Mouse (Mus musculus): ENCODE results near the gene Gm20388. TPM values are rescaled to one million over a fixed set of nuclear protein-coding genes. Genes with fewer than 3 reads are reported as not detected.
A peak's percentile ranks its signal among the peaks of the same experiment; 100 is the strongest.

Gene Gm20388
- polyA plus RNA-seq, 1 experiment: 18.7 TPM

DNA sequence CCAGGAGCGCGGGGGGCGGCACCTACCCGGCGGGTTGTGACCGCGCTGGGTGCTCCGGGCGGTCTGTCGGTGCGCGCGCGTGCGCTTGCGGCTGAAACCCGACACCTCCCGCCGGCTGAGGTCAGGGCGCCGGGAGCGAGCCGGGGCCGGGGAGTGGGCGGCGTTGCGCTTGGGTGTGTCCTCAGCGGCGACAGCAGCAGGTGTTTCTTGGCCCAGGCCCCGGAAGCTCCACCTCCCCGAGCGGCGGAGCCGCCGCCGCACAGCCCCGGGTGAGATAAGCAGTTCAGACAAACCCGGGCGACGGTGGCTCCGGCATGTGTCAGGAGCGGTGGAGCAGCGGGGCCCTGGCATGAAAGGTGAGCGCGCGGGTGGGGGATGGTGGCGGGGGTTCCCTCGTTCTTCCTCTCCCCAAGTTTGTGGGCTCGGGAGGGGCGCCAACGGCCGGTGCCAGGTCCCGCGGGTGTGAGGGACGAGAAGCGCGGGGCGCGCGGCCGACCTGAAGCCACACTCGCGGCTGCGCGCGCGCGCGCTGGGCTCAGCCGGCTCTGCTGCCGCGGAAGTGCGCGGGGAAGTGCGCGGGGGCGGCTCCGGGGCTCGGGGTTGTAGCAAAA lies 626.7 kb downstream of the Gm20388 start:
- WGBS: under 1% methylated on average over 79 of the region's 79 CpGs
- TF ChIP-seq CTCF (IDR thresholded peaks at IDR 0.05; ENCODE audit: borderline replicate concordance, insufficient read depth, low read depth, low read length): no peak
- Histone ChIP-seq H3K27me3 (ENCODE audit: control insufficient read depth, insufficient read depth, low read length) (no peaks in the 10 kb centered on the region), H3K4me1 (ENCODE audit: control insufficient read depth, insufficient read depth, low read length) (peaks cover 19% of the 10 kb centered on the region), H3K27ac (ENCODE audit: insufficient read depth, low read length) (peak overlapping the region; percentile 92), H3K4me3 (replicated peaks; ENCODE audit: insufficient read depth, low read depth, low read length) (peak overlapping the region; percentile 55)
- DNase-seq: peak; percentile 86

DNA sequence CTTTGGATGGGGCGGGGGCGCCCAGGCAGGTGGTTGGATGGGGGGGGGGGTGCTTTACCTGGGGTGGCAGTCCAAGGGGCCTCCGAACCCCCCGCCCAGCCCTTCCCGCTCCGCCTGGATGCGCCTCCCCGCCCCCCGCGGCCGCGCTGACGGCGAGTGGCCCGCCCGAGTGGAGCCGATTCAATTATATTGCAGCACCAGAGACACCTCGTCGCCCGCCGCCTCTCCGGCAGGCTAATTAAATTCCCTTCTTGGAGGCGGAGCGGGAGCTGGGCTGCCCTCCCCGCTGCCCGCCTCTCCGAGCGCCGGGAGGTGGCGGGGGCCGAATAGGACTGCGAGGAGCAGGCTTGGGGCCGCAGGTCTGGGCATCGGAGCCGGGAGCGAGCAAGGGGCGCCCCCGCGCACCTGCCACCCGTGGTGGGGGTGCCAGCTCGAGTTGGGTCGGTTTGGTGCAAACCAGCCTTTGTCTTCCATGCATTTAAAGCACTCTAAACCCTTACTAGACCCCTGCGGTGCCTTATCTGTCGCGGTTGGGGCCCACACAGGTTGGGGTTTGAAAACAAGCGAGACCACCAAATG lies 627.3 kb downstream of the Gm20388 start:
- DNase-seq: peak; percentile 84 to 89
- H3K27me3 ChIP-seq (ENCODE audit: control insufficient read depth, insufficient read depth, low read length): no peaks in the 10 kb centered on the region
- WGBS: under 1% methylated on average over 45 of the region's 46 CpGs
- peaks cover 20% of the 10 kb centered on the region for H3K4me1 ChIP-seq (ENCODE audit: control insufficient read depth, insufficient read depth, low read length)
- TF ChIP-seq POLR2A (IDR thresholded peaks at IDR 0.05; ENCODE audit: borderline replicate concordance, insufficient read depth, low read length) (peak; percentile 36; the same call in 1 of the 2 replicates), CTCF (IDR thresholded peaks at IDR 0.05; ENCODE audit: borderline replicate concordance, insufficient read depth, low read depth, low read length) (no peak)
- peak overlapping the region; percentile 98 for H3K27ac ChIP-seq (ENCODE audit: insufficient read depth, low read length)
- peak overlapping the region; percentile 55 for H3K4me3 ChIP-seq (replicated peaks; ENCODE audit: insufficient read depth, low read depth, low read length)

GRCm38 (mm10) chr8:120538397-120539240 lies 628.0 kb downstream of the Gm20388 start:
- H3K27me3 ChIP-seq (ENCODE audit: control insufficient read depth, insufficient read depth, low read length): no peaks in the 10 kb centered on the region
- H3K4me1 ChIP-seq (ENCODE audit: control insufficient read depth, insufficient read depth, low read length): peaks cover 26% of the 10 kb centered on the region
- TF ChIP-seq CTCF (IDR thresholded peaks at IDR 0.05; ENCODE audit: borderline replicate concordance, insufficient read depth, low read depth, low read length) (no peak), POLR2A (IDR thresholded peaks at IDR 0.05; ENCODE audit: borderline replicate concordance, insufficient read depth, low read length) (0 out of 2 replicates have a peak, but pooled peaks have one; percentile 12)
- peak; percentile 81 to 86 for DNase-seq
- WGBS: 5% methylated on average over 37 of the region's 37 CpGs
- H3K27ac ChIP-seq (ENCODE audit: insufficient read depth, low read length): peak overlapping the region; percentile 98
- H3K4me3 ChIP-seq (replicated peaks; ENCODE audit: insufficient read depth, low read depth, low read length): peak overlapping the region; percentile 55

- no peak for DNase-seq
- WGBS: 38% methylated on average over 6 of the region's 6 CpGs
- no peaks in the 10 kb centered on the region for H3K27me3 ChIP-seq (ENCODE audit: control insufficient read depth, insufficient read depth, low read length)
- peak overlapping the region; percentile 12 for H3K4me3 ChIP-seq (replicated peaks; ENCODE audit: insufficient read depth, low read depth, low read length)
- H3K27ac ChIP-seq (ENCODE audit: insufficient read depth, low read length): peak overlapping the region; percentile 98
- TF ChIP-seq CTCF (IDR thresholded peaks at IDR 0.05; ENCODE audit: borderline replicate concordance, insufficient read depth, low read depth, low read length): no peak
- TF ChIP-seq POLR2A (IDR thresholded peaks at IDR 0.05; ENCODE audit: borderline replicate concordance, insufficient read depth, low read length): no peak
- H3K4me1 ChIP-seq (ENCODE audit: control insufficient read depth, insufficient read depth, low read length): peaks cover 29% of the 10 kb centered on the region
Observed at GRCm38 (mm10) chr8:120539381-120539774, 628.7 kb downstream of the Gm20388 start.

DNA sequence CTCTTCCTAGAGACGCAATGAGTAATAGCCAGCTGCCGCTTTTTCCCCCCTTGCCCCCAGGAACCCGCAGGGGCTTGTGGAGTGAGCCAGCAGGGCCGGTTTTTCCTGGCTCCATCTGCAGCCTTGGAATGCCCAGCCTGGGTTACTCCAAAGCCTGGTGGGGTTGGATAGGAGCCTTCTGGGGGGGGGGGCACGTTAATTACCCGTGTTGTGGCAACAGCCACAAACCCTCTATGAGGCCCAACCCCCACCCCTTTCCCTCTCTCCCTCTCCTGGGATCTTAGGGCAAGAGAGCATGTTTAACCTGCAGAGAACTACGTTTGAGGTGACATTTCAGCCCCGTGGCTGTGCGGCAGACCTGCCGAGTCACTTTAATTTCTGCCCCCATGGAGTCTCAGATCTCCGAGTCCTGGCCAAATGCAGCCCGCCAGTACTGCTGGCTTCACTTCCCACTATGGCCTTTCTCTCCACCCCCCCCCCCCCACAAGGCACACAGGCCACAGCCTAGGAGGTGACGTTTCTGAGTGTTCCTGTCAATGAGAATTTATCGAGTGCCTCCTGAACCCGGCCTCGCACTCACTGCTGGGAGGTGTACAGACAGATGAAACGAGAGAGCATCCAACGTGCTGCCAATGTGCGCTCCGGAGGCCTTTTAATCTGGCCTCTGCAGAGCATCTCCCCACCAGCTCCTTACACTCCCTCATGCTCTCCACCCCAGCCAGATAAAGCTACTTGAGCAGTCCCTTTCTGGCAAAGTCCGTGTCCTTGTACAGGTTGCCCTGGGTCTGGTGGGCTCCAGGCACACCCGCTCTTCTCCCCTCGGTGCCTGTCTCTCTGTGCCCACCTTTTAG lies 629.4 kb downstream of the Gm20388 start:
- Histone ChIP-seq H3K27ac (ENCODE audit: insufficient read depth, low read length) (peak overlapping the region; percentile 98), H3K27me3 (ENCODE audit: control insufficient read depth, insufficient read depth, low read length) (no peaks in the 10 kb centered on the region), H3K4me1 (ENCODE audit: control insufficient read depth, insufficient read depth, low read length) (peaks cover 25% of the 10 kb centered on the region), H3K4me3 (replicated peaks; ENCODE audit: insufficient read depth, low read depth, low read length) (peak overlapping the region; percentile 12)
- peak; percentile 66 to 71 for DNase-seq
- 11% methylated on average over 23 of the region's 23 CpGs for WGBS
- no peak for TF ChIP-seq POLR2A (IDR thresholded peaks at IDR 0.05; ENCODE audit: borderline replicate concordance, insufficient read depth, low read length)
- TF ChIP-seq CTCF (IDR thresholded peaks at IDR 0.05; ENCODE audit: borderline replicate concordance, insufficient read depth, low read depth, low read length): no peak

GRCm38 (mm10) chr8:120542995-120543394 lies 632.4 kb downstream of the Gm20388 start:
- H3K4me3 ChIP-seq (replicated peaks; ENCODE audit: insufficient read depth, low read depth, low read length): no peak overlapping the region
- no peak overlapping the region for H3K27ac ChIP-seq (ENCODE audit: insufficient read depth, low read length)
- no peak for DNase-seq
- peaks cover 40% of the 10 kb centered on the region for H3K4me1 ChIP-seq (ENCODE audit: control insufficient read depth, insufficient read depth, low read length)
- WGBS: 41% methylated on average over 13 of the region's 13 CpGs
- H3K27me3 ChIP-seq (ENCODE audit: control insufficient read depth, insufficient read depth, low read length): no peaks in the 10 kb centered on the region
- no peak for TF ChIP-seq CTCF (IDR thresholded peaks at IDR 0.05; ENCODE audit: borderline replicate concordance, insufficient read depth, low read depth, low read length)
- no peak for TF ChIP-seq POLR2A (IDR thresholded peaks at IDR 0.05; ENCODE audit: borderline replicate concordance, insufficient read depth, low read length)

- no peaks in the 10 kb centered on the region for H3K27me3 ChIP-seq (ENCODE audit: control insufficient read depth, insufficient read depth, low read length)
- H3K4me3 ChIP-seq (replicated peaks; ENCODE audit: insufficient read depth, low read depth, low read length): no peak overlapping the region
- peak in 1 of 2 experiments; percentile 57 for DNase-seq
- WGBS: 46% methylated on average over 8 of the region's 8 CpGs
- H3K27ac ChIP-seq (ENCODE audit: insufficient read depth, low read length): no peak overlapping the region
- TF ChIP-seq CTCF (IDR thresholded peaks at IDR 0.05; ENCODE audit: borderline replicate concordance, insufficient read depth, low read depth, low read length) (no peak), POLR2A (IDR thresholded peaks at IDR 0.05; ENCODE audit: borderline replicate concordance, insufficient read depth, low read length) (no peak)
- peaks cover 45% of the 10 kb centered on the region for H3K4me1 ChIP-seq (ENCODE audit: control insufficient read depth, insufficient read depth, low read length)
Observed at GRCm38 (mm10) chr8:120543416-120544055, 632.9 kb downstream of the Gm20388 start.
